Mouse (Mus musculus): ENCODE data around the gene Frat1.

The Frat1 gene

DNA sequence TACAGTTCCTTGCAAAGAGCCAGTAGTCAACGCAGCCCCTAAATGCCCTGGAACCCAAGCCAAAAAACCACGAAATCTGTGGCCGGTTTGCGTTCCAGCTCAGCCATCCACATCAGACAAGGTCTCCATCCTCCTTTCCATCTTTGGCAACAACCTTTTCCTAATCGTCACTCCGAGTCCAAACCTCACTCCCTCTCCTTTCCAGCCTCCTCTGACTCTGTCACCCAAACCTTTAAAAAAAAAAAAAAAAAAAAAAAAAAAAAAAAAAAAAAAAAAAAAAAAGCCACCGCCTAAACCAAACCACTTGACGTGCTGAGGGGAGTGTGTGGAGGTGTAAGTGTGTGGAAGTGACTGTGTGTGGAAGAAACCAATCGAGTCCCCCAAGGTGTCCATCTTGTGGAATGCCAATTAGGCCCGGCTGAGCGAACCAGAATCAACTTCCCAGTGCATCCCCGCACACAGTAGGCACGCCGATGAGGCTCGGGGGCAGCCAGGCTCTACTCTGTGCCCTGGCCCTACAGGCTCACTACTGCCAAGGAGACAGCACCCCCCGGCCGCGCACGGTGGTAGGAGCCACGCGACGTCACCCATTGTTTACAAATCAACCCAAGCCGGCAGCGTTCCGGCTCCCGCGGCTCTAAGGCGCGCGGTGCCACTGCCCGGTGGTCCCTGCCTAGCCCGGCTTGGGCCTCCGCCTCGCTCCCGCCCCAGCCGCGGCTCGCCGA, at the start of gene Frat1:
Gene Frat1 (plus strand): TSS at position 590 of the 725 bp plus-strand sequence.
- DNase-seq (ENCODE audit: low spot score), result peak; percentile 22

GRCm38 (mm10) chr19:41786896-41787295, 42.9 kb upstream of the Frat1 start:
- DNase-seq (ENCODE audit: low spot score), result no peak

DNA sequence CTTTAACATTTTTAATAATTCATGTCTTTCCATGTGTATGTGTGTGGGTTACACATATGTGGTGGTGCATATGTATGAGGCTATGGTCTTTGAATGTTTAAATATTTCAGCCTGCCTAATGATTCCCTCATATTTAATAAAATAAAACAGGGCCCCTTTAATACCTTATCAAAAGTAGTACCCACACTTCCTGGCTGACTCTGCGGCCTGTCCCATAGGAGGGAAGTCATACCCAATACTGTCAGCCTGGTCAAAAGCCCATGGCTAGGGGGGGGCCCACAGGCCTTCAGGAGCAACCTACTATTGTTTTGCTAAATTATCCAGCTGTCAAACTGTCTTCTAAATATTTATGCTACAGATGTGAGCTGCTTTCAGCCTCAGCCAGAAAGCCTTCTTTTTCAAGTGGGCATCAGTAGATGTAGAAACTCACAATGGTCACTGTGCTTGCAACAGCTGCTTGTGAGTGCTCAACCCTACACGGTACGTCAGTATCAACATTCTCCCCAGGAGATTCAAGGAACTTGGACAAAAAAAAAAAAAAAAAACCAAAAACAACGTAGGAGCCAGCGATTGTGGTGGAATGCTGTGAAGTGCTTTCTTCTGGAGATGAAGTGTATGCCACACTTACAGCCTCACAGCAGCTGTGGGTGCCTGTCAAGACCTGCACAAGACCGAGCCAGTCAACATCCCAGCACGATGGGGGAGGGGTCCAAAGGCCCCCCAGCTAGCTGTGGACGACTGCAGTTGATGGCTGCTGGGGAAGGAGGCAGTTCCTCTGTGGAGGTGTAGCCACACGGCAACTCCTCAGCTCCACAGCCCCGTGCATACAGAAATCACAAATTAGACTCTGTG, 40.4 kb upstream of the Frat1 start:
- DNase-seq (ENCODE audit: low spot score), result no peak

DNA sequence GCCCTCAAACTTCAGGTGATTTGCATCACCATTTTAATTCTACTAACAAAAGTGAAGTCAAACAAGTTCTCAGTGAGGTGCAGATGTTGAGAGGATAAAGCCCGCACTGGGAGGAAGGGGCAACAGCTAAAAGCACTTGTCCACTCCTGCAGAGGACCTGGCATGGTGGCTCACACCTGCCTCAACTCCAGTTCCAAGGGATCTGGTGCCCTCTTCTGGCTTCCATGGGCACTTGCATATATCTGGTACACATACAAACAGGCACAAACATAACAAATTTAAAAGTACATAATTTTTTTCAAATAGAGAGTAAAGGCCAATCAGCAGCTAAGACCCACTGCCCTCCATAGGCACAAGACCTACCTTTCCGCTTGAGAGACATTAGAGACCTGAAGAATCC, 38.4 kb upstream of the Frat1 start:
- DNase-seq (ENCODE audit: low spot score), result no peak

GRCm38 (mm10) chr19:41792934-41793486, 36.8 kb upstream of the Frat1 start:
- DNase-seq (ENCODE audit: low spot score), result no peak

DNA sequence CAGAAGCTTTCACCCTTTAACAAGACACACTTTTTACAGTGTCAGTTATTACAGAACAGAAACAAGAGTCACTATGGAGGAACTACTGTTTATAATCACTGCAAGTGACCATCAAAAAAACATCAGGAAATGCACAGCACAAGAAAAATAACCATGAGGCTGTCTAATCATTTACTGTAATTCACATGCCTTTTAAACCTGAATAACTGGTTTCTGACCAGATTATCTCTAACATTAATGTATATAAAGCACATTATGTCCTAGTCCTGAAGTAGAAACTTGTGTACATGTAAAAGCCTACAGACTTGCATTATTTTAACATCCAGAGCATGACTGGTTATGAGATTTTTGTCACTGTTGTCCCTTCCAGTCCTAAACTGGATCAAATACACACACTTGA, 35.8 kb upstream of the Frat1 start:
- no peak for DNase-seq (ENCODE audit: low spot score)

GRCm38 (mm10) chr19:41794901-41795300, 34.9 kb upstream of the Frat1 start:
- DNase-seq (ENCODE audit: low spot score), result no peak

DNA sequence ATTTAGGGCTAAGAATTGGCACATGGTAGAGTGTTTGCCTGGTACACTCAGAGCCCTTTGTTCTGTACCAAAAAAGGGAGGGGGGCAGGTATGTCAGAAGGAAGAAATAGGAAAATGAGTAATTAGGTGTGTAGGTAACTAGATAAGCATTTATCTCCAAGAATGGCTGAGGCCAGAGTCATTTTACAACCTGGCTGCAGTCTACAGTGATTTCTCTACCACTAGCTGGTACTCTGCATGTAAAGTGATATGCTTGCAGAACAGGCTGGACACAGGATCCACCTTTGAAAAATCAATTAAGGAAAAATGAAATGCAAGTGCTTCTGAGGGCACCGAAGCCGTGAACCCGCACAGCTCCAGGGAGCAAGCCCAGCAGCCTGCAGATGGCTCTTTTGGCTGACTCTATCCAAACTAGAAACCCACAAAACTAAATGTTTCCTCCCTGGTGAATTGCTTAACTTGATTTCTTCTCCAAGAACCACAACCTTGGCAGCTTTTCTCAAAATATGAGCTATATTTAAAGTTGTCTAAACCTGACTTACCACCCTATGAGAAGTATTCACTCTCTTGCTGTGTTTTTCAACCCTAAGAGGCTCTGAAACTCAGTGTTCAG, 33.5 kb upstream of the Frat1 start:
- DNase-seq (ENCODE audit: low spot score), result no peak

- no peak for DNase-seq (ENCODE audit: low spot score)
Measured at GRCm38 (mm10) chr19:41796789-41797327, 32.9 kb upstream of the Frat1 start.

DNA sequence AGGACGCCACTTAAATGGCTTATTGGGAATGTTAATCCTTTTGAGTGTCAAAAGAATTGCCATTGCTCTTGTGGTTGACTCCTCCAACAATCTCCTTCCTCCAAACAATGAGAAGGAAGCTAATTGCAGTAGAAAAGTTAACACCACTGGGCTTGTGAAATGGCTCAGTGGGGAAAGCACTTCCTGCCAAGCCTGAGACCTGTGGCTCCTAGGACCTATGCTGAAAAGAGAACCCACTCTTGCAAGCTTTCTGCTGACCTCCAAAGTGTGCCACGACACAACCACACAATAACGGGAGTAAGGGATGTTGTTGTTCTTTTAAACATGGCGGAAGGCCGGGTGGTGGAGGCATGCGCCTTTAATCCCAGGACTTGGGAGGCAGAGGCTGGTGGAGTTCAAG, 32.2 kb upstream of the Frat1 start:
- no peak for DNase-seq (ENCODE audit: low spot score)

DNA sequence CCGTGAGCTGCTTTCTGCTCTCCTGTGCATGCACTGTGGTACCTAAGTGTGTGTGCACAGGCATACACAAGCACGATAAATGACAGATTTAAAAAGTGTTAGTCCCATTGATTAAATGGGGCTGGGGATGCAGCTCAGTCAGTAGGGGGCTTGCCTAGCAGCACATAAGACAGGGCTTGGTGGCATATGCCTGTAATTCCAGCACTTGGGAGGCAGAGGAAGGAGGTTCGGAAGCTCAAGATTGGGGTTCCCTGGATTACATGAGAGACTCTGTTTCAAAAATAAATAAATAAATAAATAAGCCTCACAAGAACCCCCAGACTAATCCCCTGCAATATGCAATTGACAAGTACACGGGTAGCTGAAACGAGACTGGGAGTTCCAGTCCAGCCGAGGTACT, 29.3 kb upstream of the Frat1 start:
- DNase-seq (ENCODE audit: low spot score), result no peak

DNA sequence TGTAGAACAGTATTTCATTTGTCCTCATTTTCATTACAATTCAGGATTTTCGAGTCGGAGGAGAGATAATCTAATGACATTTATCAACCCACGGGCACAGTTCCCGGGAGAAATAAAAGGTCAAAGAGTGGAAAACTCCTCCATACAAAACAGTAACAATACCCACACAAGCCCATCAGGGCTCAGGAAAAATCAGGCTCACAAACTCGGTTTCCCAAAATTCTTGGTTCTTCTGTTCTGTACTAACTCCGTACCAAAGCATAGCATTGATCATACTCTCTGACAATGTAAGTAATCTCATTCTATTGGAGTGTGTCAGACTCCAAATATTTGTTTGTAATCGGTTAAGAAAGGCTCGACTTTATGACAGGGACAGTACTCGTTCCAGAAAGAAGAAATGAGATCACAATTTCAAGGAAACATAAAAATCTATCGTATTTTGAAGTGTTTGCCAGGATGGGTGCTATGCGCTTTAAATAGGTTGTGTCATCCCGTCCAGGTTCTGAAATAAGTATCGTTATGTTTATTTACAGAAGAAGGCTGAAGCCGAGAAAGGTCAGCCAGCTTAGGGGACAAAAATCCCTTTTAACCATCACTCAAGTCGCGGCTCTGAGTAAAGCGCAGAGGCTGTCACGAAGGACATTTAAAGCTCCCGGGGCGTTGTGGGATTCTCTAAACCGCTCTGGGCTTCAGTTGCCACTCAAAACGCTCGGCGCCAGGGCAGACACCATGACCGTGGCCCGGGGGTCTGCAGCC, 28.6 kb upstream of the Frat1 start:
- DNase-seq (ENCODE audit: low spot score), result no peak

DNA sequence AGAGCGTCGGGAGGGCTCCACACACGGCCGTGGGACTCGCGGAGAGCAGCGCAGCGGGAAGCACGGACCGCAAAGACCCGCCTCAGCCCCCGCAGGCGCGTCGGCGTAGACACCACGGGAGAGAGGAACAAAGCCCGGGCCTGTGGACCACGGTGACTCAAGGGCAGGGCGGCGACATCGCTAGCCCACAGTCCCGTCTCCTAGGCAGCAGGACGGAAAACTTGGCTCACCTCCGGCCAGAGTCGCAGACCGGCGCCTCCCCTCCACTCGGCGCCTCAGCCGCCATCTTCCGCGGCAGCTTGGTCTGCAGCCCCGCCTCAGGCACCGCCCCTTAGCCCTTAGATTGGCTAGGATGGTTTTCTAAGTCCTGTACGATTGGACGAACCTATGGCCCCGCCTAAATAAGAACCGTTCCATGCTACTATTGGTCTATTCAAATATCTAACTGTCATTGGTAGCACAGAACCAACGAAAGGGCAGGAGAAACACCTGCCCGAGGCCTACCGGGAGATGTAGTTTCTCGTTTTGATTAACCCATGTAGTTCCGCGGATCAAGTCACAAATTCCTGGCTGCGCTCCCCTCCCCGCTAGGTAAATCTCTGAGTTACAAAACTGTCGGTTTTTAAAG, 27.9 kb upstream of the Frat1 start, which contains the start of gene Arhgap19:
Gene Arhgap19 (minus strand): TSS at position 306 of the 628 bp plus-strand sequence.
- DNase-seq (ENCODE audit: low spot score), result peak; percentile 49

DNA sequence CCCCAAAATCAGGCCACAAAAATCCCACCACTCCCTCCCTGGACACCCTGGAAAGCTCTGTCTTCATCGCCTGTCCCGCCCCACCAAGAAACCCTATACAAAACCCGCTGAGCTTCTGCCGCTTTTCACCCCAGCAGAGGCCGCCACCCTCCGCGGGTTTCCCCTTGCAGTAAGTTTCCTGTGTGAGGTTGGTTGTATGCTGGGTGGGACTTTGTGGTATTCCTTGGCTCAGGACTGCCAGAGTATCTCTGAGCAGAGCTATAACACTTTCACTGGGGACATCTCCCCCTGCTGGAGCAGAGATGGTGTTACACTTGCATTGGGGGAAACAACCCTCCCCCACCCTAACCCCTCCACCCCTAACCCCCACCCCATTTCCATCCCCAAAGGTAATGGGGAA, 26.4 kb upstream of the Frat1 start:
- no peak for DNase-seq (ENCODE audit: low spot score)

GRCm38 (mm10) chr19:41805831-41806230, 23.9 kb upstream of the Frat1 start:
- DNase-seq (ENCODE audit: low spot score), result no peak

GRCm38 (mm10) chr19:41807497-41807896, 22.3 kb upstream of the Frat1 start:
- DNase-seq (ENCODE audit: low spot score), result no peak

DNA sequence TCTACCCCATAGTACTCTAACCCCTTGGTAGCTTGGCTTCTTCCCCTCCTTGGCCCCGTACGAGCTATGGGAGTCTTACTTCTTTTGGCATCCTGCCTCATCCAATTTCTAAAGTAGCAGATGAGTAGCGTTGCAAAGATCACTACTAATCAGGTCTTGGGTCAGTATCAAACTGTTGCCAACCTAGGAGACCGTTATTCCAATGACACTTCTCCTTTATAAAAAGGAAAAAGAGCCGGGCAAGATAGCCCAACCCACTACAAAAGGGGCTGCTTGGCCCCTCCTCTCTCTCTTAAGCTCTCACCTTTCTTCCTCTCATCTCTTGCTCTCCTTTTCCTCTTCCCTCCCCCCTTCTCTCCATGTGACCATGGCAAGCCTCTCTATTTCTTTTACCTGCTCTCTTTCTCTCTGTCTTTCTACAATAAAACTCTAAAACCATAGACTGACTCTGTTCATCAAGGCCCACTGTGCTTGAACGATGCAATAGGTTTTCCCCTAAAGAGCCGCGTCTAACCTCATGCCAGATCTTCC, 21.6 kb upstream of the Frat1 start:
- DNase-seq (ENCODE audit: low spot score), result no peak

GRCm38 (mm10) chr19:41810074-41810473, 19.7 kb upstream of the Frat1 start:
- no peak for DNase-seq (ENCODE audit: low spot score)

- no peak for DNase-seq (ENCODE audit: low spot score)
Measured at GRCm38 (mm10) chr19:41812525-41812924, 17.2 kb upstream of the Frat1 start.

DNA sequence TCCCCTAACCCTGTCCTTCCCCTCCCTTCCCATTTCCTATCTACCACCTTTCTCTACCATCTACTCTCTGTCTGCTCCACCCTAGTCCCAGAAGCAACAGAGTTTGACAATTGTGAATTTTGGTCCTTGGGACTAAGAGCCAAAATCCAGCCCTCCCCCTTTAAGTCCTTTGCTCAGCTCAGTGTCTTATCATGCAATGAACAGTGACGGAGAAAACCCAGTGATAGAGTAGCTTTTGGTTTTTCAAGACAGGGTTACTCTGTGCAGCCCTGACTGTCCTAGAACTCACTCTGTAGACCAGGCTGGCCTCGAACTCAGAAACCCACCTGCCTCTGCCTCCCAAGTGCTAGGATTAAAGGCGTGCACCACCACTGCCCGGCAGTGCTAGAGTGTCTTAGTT, 16.4 kb upstream of the Frat1 start:
- DNase-seq (ENCODE audit: low spot score), result no peak

DNA sequence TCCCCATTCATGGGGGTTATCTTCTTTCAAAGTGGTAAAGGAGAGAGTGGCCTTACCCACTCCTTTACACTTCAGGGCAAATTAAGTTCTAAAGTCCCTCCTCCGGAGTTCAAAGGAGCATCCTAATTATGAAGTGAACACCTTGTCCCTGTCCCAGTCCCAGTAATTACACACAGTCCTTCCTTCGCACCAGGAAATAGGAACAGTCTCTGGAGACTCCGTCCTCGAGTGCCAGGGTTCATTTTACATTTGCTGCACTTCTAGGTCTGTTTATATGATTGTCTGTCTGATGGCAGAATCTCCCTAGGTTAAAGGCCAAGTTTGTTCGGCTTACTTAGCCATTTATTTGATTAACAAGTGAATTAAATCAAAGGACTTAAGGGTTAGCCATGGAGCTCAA, 13.4 kb upstream of the Frat1 start:
- DNase-seq (ENCODE audit: low spot score), result no peak

All from urinary bladder, postnatal 10 days (tissue).